Mouse (Mus musculus): Measurements from ENCODE around the gene Hoxb3. TPM values are rescaled to one million over a fixed set of nuclear protein-coding genes. Genes with fewer than 3 reads are reported as not detected.

The Hoxb3 gene
- total RNA-seq, 2 experiments from 2014 or later = not detected

GRCm38 (mm10) chr11:96284041-96284749 lies 38.9 kb upstream of the Hoxb3 start:
- no peak overlapping the region for H3K4me3 ChIP-seq
- peak; percentile 52 for TF ChIP-seq CTCF (conservative IDR thresholded peaks at IDR 0.05)
- no peak for DNase-seq (ENCODE audit: low spot score in 2 of 2)
- H3K27ac ChIP-seq = no peak overlapping the region

GRCm38 (mm10) chr11:96284774-96285734 lies 38.1 kb upstream of the Hoxb3 start:
- no peak overlapping the region for H3K4me3 ChIP-seq
- DNase-seq (ENCODE audit: low spot score in 2 of 2) = no peak
- TF ChIP-seq CTCF (conservative IDR thresholded peaks at IDR 0.05) = no peak
- H3K27ac ChIP-seq = no peak overlapping the region

GRCm38 (mm10) chr11:96285771-96286738 lies 37.1 kb upstream of the Hoxb3 start, which contains the start of gene Hoxb7:
Hoxb7 (plus strand) TSS chr11:96286623.
- TF ChIP-seq CTCF (conservative IDR thresholded peaks at IDR 0.05) = no peak
- Histone ChIP-seq H3K4me3 (no peak within 1 kb of the TSS), H3K27ac (no peak within 1 kb of the TSS)
- no peak for DNase-seq (ENCODE audit: low spot score in 2 of 2)

DNA sequence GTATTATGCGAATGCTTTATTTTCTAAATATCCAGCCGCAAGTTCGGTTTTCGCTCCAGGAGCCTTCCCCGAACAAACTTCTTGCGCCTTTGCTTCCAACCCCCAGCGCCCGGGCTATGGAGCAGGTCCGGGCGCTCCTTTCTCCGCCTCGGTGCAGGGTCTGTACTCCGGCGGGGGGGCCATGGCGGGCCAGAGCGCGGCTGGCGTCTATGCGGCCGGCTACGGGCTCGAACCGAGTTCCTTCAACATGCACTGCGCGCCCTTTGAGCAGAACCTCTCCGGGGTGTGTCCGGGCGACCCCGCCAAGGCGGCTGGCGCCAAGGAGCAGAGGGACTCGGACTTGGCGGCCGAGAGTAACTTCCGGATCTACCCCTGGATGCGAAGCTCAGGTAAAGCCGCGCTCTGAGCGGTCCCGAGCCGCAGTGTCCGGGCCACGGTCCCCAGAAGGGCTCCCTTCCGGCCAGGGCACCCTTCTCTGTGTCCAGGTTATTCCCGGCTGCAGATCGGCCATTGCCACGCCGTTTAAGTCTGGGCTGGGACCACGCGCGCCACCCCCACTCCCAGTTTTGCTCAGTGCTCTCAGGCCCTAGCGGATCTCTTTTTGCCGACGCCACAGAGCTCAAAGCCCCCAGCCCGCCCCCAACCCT lies 36.3 kb upstream of the Hoxb3 start:
- TF ChIP-seq CTCF (conservative IDR thresholded peaks at IDR 0.05) = no peak
- no peak overlapping the region for H3K4me3 ChIP-seq
- H3K27ac ChIP-seq = no peak overlapping the region
- no peak for DNase-seq (ENCODE audit: low spot score in 2 of 2)

DNA sequence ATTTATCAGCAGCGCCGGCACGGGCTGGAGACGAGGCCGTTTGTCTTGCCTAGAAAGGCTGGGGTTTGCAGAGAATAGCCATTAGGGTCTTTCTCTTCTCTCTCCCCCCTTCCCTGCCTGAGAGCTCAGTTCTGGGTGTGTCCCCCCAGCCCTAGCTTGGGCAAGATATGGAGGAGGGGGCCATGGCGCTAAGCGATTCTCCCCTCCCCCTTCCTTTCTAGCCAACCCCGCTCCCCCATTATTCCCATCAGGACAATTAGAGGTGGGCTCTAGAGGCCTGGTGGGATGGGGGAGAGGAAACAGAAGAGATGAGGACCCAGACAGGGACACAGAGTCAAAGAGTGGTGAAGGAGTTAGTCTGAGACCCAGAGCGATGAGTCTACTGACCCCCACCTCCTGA lies 35.7 kb upstream of the Hoxb3 start:
- no peak overlapping the region for H3K4me3 ChIP-seq
- TF ChIP-seq CTCF (conservative IDR thresholded peaks at IDR 0.05) = no peak
- no peak overlapping the region for H3K27ac ChIP-seq
- no peak for DNase-seq (ENCODE audit: low spot score in 2 of 2)

GRCm38 (mm10) chr11:96288455-96289221 lies 34.5 kb upstream of the Hoxb3 start:
- Histone ChIP-seq H3K4me3 (no peak overlapping the region), H3K27ac (no peak overlapping the region)
- DNase-seq (ENCODE audit: low spot score in 2 of 2) = no peak
- no peak for TF ChIP-seq CTCF (conservative IDR thresholded peaks at IDR 0.05)

- H3K27ac ChIP-seq = no peak overlapping the region
- DNase-seq (ENCODE audit: low spot score in 2 of 2) = no peak
- H3K4me3 ChIP-seq = no peak overlapping the region
- TF ChIP-seq CTCF (conservative IDR thresholded peaks at IDR 0.05) = no peak
These were observed 33.8 kb upstream of the Hoxb3 start for GRCm38 (mm10) chr11:96289293-96289692.

- TF ChIP-seq CTCF (conservative IDR thresholded peaks at IDR 0.05) = no peak
- Histone ChIP-seq H3K4me3 (no peak overlapping the region), H3K27ac (no peak overlapping the region)
- DNase-seq (ENCODE audit: low spot score in 2 of 2) = no peak
These were observed 33.3 kb upstream of the Hoxb3 start for GRCm38 (mm10) chr11:96289837-96290236.

- H3K27ac ChIP-seq = no peak overlapping the region
- TF ChIP-seq CTCF (conservative IDR thresholded peaks at IDR 0.05) = no peak
- no peak for DNase-seq (ENCODE audit: low spot score in 2 of 2)
These were observed 32.3 kb upstream of the Hoxb3 start for GRCm38 (mm10) chr11:96290705-96291355.

DNA sequence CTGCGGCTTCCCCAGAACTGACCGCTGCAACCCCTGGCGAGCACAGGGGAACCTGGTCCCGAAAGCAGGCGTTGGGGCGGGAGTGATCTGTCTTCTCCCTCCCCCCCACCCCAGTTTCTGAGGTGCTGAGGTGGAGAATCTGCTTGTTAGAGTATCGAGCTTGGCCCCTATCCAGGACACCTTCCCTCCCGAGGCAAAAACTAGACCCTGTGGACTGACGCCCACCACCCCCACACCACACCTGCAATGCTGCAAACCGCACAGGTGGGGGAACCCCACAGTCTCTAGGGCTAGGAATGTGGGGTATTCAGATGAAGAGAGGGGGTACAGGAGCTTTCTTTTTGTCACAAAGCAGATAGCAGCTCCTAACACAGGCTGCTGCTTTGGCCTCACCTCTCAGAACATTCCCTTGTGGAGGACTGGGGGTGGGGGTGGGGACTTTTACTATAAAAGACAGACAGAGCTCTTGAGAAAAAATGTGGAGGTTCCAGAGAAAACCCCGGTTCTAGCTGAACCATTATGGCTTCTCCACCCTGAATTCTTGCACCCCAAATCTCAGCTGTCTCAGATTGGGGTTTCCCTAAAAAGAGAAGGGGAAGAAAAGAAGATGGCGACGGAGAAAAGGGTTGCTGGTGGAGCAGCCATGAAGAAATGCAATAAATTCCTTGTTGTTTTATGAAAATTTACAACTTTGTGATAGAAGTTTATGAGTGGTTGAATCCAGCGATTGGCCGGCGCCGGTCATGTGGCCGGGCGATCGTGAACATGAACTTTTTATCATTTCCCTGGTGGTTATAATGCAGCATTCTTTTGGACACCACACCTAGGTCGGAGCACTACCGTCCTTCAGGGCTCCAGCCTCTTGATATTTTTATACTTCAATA lies 31.2 kb upstream of the Hoxb3 start, which contains the start of gene Hoxb6:
Hoxb6 (plus strand) TSS at position 796 of the 884 bp plus-strand sequence.
- Histone ChIP-seq H3K4me3 (no peak within 1 kb of the TSS), H3K27ac (no peak within 1 kb of the TSS)
- no peak for TF ChIP-seq CTCF (conservative IDR thresholded peaks at IDR 0.05)
- DNase-seq (ENCODE audit: low spot score in 2 of 2) = no peak

More at GRCm38 (mm10) chr11:96290705-96291355, 32.3 kb upstream of the Hoxb3 start:
- no peak overlapping the region for H3K4me3 ChIP-seq

Measured in layer of hippocampus, adult 2 months (tissue).